Mouse (Mus musculus): ENCODE measurements at regions not wholly inside any gene's neighbourhood (a gene's known extent, or its start where the extent isn't known, plus 50 kb on each side); places are given as distances from the start of the nearest gene placed in this dataset.

- no peak for DNase-seq (ENCODE audit: low read depth, low spot score)
Measured at GRCm38 (mm10) chr13:69429596-69429995, 104.0 kb upstream of the Nsun2 start.

GRCm38 (mm10) chr13:69433461-69434323, 99.9 kb upstream of the Nsun2 start:
- no peak for DNase-seq (ENCODE audit: low read depth, low spot score)

DNA sequence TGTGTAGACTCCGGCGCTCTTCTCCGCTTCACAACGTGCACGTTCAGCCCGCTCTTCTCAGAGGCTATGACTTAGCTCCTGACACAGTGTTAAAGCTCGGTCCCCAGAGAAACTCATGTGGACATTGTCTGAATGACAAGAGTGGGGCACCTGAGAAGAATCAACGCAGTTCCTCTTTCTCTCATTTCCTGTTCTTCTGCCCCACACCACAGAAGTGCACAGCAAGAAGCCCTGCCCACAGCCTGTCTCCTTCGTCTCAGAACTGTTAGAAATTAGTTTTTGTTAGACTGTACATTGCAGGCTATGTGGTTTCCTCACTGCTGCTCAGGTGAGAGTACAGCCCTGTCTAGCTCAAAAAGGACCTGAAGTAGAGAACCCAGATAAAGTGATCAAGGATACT, 94.1 kb upstream of the Nsun2 start:
- DNase-seq (ENCODE audit: low read depth, low spot score), result no peak

DNA sequence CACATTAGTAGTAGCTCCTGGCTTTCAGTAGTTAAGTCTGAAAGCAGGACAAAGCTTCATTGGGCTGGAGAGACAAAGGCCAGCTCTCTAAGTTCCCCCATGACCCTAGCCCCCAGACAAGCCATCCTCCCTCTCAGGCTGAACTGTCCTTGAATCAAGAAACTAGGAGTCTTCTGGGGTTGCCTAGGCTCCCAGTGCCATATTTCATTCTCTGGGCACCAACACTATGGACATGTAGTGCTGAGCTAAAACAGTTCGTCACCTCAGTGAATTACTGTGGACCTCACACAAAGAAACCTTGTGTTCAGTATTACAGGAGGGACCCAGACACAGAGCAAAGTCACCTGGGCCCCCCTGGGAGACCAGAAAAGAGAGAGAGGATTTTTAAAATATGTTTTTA, 91.7 kb upstream of the Nsun2 start:
- DNase-seq (ENCODE audit: low read depth, low spot score), result no peak

DNA sequence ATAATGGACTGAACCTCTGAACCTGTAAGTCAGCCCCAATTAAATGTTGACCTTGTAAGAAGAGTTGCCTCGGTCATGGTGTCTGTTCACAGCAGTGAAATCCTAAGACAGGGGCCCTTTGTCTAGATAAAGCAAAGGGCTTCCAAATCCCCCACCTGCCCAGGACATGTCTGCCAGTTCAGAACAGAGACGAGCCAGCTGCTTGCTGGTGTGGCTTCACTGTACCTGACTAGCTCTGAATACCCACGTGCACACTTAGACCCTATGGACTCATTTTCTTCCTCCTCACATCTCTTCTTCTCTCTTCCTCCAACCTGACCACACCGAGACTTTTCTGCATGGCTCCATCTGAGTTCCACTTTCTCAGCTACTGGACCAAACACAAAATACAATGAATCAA, 87.9 kb upstream of the Nsun2 start:
- no peak for DNase-seq (ENCODE audit: low read depth, low spot score)
